ENCODE assay signal across 30 mouse cellular contexts in genomic region chr1:74095296-74095695, GRCm38 (mm10). TPM values are rescaled to one million over a fixed set of nuclear protein-coding genes. Genes with fewer than 3 reads are reported as not detected.
DNase-seq lines count a peak whose midpoint lies in the region; ATAC-seq and TF ChIP-seq lines count a peak whose summit lies in the region.
"Had no signal": no experiment of that assay in that cellular context is flagged by ENCODE, and none has a peak within 500 bp of the region (broad histone marks: within the 10 kb centered on the region; RNA-seq: fewer than 3 reads in every experiment).

No protein-coding gene starts in this region.

- no peak for TF ChIP-seq EP300 in heart, adult 2 months (IDR thresholded peaks at IDR 0.05; ENCODE audit: insufficient read depth, low read depth, low read length)

- no peak for TF ChIP-seq CTCF in heart, adult 2 months (IDR thresholded peaks at IDR 0.05)
- TF ChIP-seq CTCF in kidney, postnatal 0 days (IDR thresholded peaks at IDR 0.05; ENCODE audit: low read depth) = no peak

- no peaks in the 10 kb centered on the region for H3K79me2 ChIP-seq in heart, adult 2 months (replicated peaks; ENCODE audit: control insufficient read depth, insufficient read depth, low read length)

- DNase-seq in heart, adult 2 months = no peak
- DNase-seq in kidney, postnatal 0 days (ENCODE audit: low spot score) = no peak
- no peak for DNase-seq in limb, embryonic 10.5 days (ENCODE audit: low spot score)
- no peak for DNase-seq in liver
- DNase-seq: adrenal gland, postnatal 10 days; cerebellum, adult 11 months; cerebellum, adult 9-10 months; gastrocnemius, postnatal 36 days; right cerebral cortex, postnatal 25 days; thymus, postnatal 14 days had no signal

- ATAC-seq in heart, embryonic 13.5 days (ENCODE audit: extremely low read depth, insufficient number of reproducible peaks, low FRiP score, low TSS enrichment) = no peak
- peak; percentile 26 for ATAC-seq in kidney, postnatal 0 days (replicated peaks; ENCODE audit: low FRiP score, low read depth)
- ATAC-seq in forebrain, embryonic 15.5 days (replicated peaks) = no peak
- ATAC-seq: intestine, postnatal 0 days; midbrain, embryonic 15.5 days had no signal

- H3K36me3 ChIP-seq in heart, embryonic 13.5 days = no peaks in the 10 kb centered on the region
- no peaks in the 10 kb centered on the region for H3K36me3 ChIP-seq in heart, adult 2 months (ENCODE audit: control insufficient read depth, insufficient read depth, low read length)
- no peaks in the 10 kb centered on the region for H3K36me3 ChIP-seq in kidney, postnatal 0 days (ENCODE audit: insufficient read depth, low read length)
- H3K36me3 ChIP-seq in limb, embryonic 10.5 days = no peaks in the 10 kb centered on the region
- no peaks in the 10 kb centered on the region for H3K36me3 ChIP-seq in forebrain, embryonic 15.5 days
- H3K36me3 ChIP-seq: embryonic facial prominence, embryonic 12.5 days; G1E; heart, embryonic 15.5 days; limb, embryonic 12.5 days; lung, embryonic 15.5 days; midbrain, embryonic 10.5 days; midbrain, embryonic 15.5 days; neural tube, embryonic 15.5 days; stomach, embryonic 15.5 days had no signal

- no peak for TF ChIP-seq POLR2A in heart, adult 2 months (IDR thresholded peaks at IDR 0.05; ENCODE audit: insufficient read depth, low read depth, low read length)

- H3K27ac ChIP-seq in heart, embryonic 13.5 days (replicated peaks) = 0 out of 2 replicates have a peak overlapping the region, but pooled peaks have one; percentile 39
- no peak overlapping the region for H3K27ac ChIP-seq in heart, adult 2 months
- peak overlapping the region; percentile 24 for H3K27ac ChIP-seq in brown adipose tissue, adult 24 weeks (replicated peaks; ENCODE audit: low read depth, low read length)
- no peak overlapping the region for H3K27ac ChIP-seq in kidney, postnatal 0 days
- H3K27ac ChIP-seq in limb, embryonic 10.5 days = 0 out of 2 replicates have a peak overlapping the region, but pooled peaks have one; percentile 46
- H3K27ac ChIP-seq in forebrain, embryonic 15.5 days (replicated peaks) = no peak overlapping the region
- H3K27ac ChIP-seq: embryonic facial prominence, embryonic 12.5 days; gastrocnemius, adult 2 months; heart, embryonic 15.5 days; hindbrain, embryonic 14.5 days; limb, embryonic 12.5 days; lung, embryonic 15.5 days; midbrain, embryonic 15.5 days; neural tube, embryonic 15.5 days; stomach, embryonic 15.5 days had no signal

- H3K27me3 ChIP-seq in heart, embryonic 13.5 days (replicated peaks) = peaks cover 43% of the 10 kb centered on the region
- H3K27me3 ChIP-seq in heart, adult 2 months (ENCODE audit: control insufficient read depth, insufficient read depth, low read length) = no peaks in the 10 kb centered on the region; the same call in 1 of the 2 replicates
- H3K27me3 ChIP-seq in kidney, postnatal 0 days (ENCODE audit: insufficient read depth, low read length) = no peaks in the 10 kb centered on the region
- peaks cover 36% of the 10 kb centered on the region for H3K27me3 ChIP-seq in limb, embryonic 10.5 days (ENCODE audit: low read depth, poor library complexity, severe bottlenecking)
- H3K27me3 ChIP-seq in forebrain, embryonic 15.5 days = no peaks in the 10 kb centered on the region

- H3K4me1 ChIP-seq in heart, embryonic 13.5 days = peaks cover 88% of the 10 kb centered on the region
- peaks cover 15% of the 10 kb centered on the region for H3K4me1 ChIP-seq in heart, adult 2 months (ENCODE audit: control insufficient read depth, insufficient read depth, low read length)
- H3K4me1 ChIP-seq in brown adipose tissue, adult 24 weeks (ENCODE audit: control insufficient read depth, insufficient read depth, insufficient read length, low read length) = peaks cover 20% of the 10 kb centered on the region
- peaks cover 19% of the 10 kb centered on the region for H3K4me1 ChIP-seq in kidney, postnatal 0 days (replicated peaks; ENCODE audit: insufficient read depth, low read length)
- H3K4me1 ChIP-seq in limb, embryonic 10.5 days = peaks cover 95% of the 10 kb centered on the region
- peaks cover 45% of the 10 kb centered on the region for H3K4me1 ChIP-seq in forebrain, embryonic 15.5 days

- no peak overlapping the region for H3K4me2 ChIP-seq in heart, embryonic 13.5 days
- no peak overlapping the region for H3K4me2 ChIP-seq in kidney, postnatal 0 days (ENCODE audit: low read length)
- no peak overlapping the region for H3K4me2 ChIP-seq in forebrain, embryonic 15.5 days (replicated peaks)
- H3K4me2 ChIP-seq: heart, embryonic 15.5 days; hindbrain, embryonic 14.5 days; liver, embryonic 11.5 days; lung, embryonic 15.5 days; midbrain, embryonic 15.5 days; neural tube, embryonic 15.5 days; stomach, embryonic 15.5 days had no signal

- H3K9ac ChIP-seq in heart, embryonic 13.5 days = no peak overlapping the region
- H3K9ac ChIP-seq in heart, adult 2 months (ENCODE audit: low read depth, low read length) = no peak overlapping the region
- H3K9ac ChIP-seq in kidney, postnatal 0 days (ENCODE audit: low read depth, low read length) = no peak overlapping the region
- no peak overlapping the region for H3K9ac ChIP-seq in forebrain, embryonic 15.5 days (replicated peaks)
- H3K9ac ChIP-seq: embryonic facial prominence, embryonic 12.5 days; heart, embryonic 15.5 days; limb, embryonic 12.5 days; lung, embryonic 15.5 days; midbrain, embryonic 15.5 days; neural tube, embryonic 15.5 days; stomach, embryonic 15.5 days had no signal

- H3K4me3 ChIP-seq in heart, embryonic 13.5 days = no peak overlapping the region
- no peak overlapping the region for H3K4me3 ChIP-seq in heart, adult 2 months
- no peak overlapping the region for H3K4me3 ChIP-seq in brown adipose tissue, adult 24 weeks (ENCODE audit: insufficient read depth, low read depth, low read length)
- no peak overlapping the region for H3K4me3 ChIP-seq in kidney, postnatal 0 days (replicated peaks; ENCODE audit: low read depth, low read length)
- no peak overlapping the region for H3K4me3 ChIP-seq in limb, embryonic 10.5 days
- H3K4me3 ChIP-seq in forebrain, embryonic 15.5 days = no peak overlapping the region
- H3K4me3 ChIP-seq: embryonic facial prominence, embryonic 12.5 days; gastrocnemius, adult 2 months; heart, embryonic 15.5 days; limb, embryonic 12.5 days; lung, embryonic 15.5 days; midbrain, embryonic 10.5 days; midbrain, embryonic 15.5 days; neural tube, embryonic 15.5 days; stomach, embryonic 15.5 days had no signal

- H3K9me3 ChIP-seq in heart, embryonic 13.5 days = no peaks in the 10 kb centered on the region
- H3K9me3 ChIP-seq in kidney, postnatal 0 days (replicated peaks; ENCODE audit: low read length) = no peaks in the 10 kb centered on the region
- no peaks in the 10 kb centered on the region for H3K9me3 ChIP-seq in limb, embryonic 10.5 days (replicated peaks)
- H3K9me3 ChIP-seq in forebrain, embryonic 15.5 days = no peaks in the 10 kb centered on the region
- H3K9me3 ChIP-seq: embryonic facial prominence, embryonic 12.5 days; G1E; heart, embryonic 15.5 days; limb, embryonic 12.5 days; lung, embryonic 15.5 days; midbrain, embryonic 10.5 days; midbrain, embryonic 15.5 days; neural tube, embryonic 15.5 days; stomach, embryonic 15.5 days had no signal

- WGBS in heart, embryonic 13.5 days = 47% methylated on average over 6 of the region's 6 CpGs
- 69% methylated on average over 6 of the region's 6 CpGs for WGBS in heart, adult 2 months
- WGBS in kidney, postnatal 0 days = 50% methylated on average over 6 of the region's 6 CpGs
- WGBS in limb, embryonic 10.5 days = 44% methylated on average over 6 of the region's 6 CpGs
- WGBS in forebrain, embryonic 15.5 days = 69% methylated on average over 6 of the region's 6 CpGs

- intact Hi-C loops in heart, adult 2 months (cut with DNase I) = no loop called here

RNA-seq across cellular contexts. Expression of gene Tns1, which starts 29.0 kb away (rescaled TPM):
- polyA plus RNA-seq in heart, embryonic 13.5 days (2015; fragmentation: Nextera tagmentation; extraction: Ambion mirVana) = 100 and 105 TPM in 2 replicates
- total RNA-seq in heart, adult 2 months (2021) = 100 to 1,000 TPM; 629 to 748 TPM
- polyA plus RNA-seq in heart, adult 2 months (2012; rRNA removed) = 329 and 365 TPM in 2 replicates
- polyA plus RNA-seq in brown adipose tissue, adult 24 weeks (2012; ENCODE audit: insufficient read depth, insufficient read length, missing spikeins) = 237 and 280 TPM in 2 replicates
- 65.4 and 71.8 TPM in 2 replicates for polyA plus RNA-seq in kidney, postnatal 0 days (2015; fragmentation: Nextera tagmentation; extraction: Ambion mirVana)
- 38.6 and 46.7 TPM in 2 replicates for polyA plus RNA-seq in limb, embryonic 10.5 days (2016; fragmentation: Nextera tagmentation; extraction: Ambion mirVana)
- 6.0 and 7.9 TPM in 2 replicates for polyA plus RNA-seq in forebrain, embryonic 15.5 days (2015; fragmentation: Nextera tagmentation; extraction: Ambion mirVana)

RNA-seq across cellular contexts. Expression of gene Rufy4, which starts 30.0 kb away (rescaled TPM):
- polyA plus RNA-seq in heart, embryonic 13.5 days (2015; fragmentation: Nextera tagmentation; extraction: Ambion mirVana) = 0.20 and 0.48 TPM in 2 replicates
- total RNA-seq in heart, adult 2 months (2021) = 1 to 10 TPM; 1.1 to 1.2 TPM
- 0.59 and 1.0 TPM in 2 replicates for polyA plus RNA-seq in heart, adult 2 months (2012; rRNA removed)
- 1.8 and 2.1 TPM in 2 replicates for polyA plus RNA-seq in brown adipose tissue, adult 24 weeks (2012; ENCODE audit: insufficient read depth, insufficient read length, missing spikeins)
- polyA plus RNA-seq in kidney, postnatal 0 days (2015; fragmentation: Nextera tagmentation; extraction: Ambion mirVana) = 0.07 and 0.18 TPM in 2 replicates
- polyA plus RNA-seq in limb, embryonic 10.5 days (2016; fragmentation: Nextera tagmentation; extraction: Ambion mirVana) = 0.08 and 0.13 TPM in 2 replicates
- 0.13 and 0.14 TPM in 2 replicates for polyA plus RNA-seq in forebrain, embryonic 15.5 days (2015; fragmentation: Nextera tagmentation; extraction: Ambion mirVana)
- total RNA-seq: layer of hippocampus, postnatal 25 days had no signal
- polyA plus RNA-seq: G1E; intestine, postnatal 0 days; liver, embryonic 16.5 days had no signal

RNA-seq across cellular contexts. Expression of gene Cxcr2, which starts 58.5 kb away (rescaled TPM):
- polyA plus RNA-seq in heart, embryonic 13.5 days (2015; fragmentation: Nextera tagmentation; extraction: Ambion mirVana) = 0.09 TPM in 1 of 2 replicates, not detected in the other
- total RNA-seq in heart, adult 2 months (2021) = under 1 TPM; 0.14 to 0.52 TPM
- polyA plus RNA-seq in heart, adult 2 months (2012; rRNA removed) = 0.82 and 1.3 TPM in 2 replicates
- not detected in 2 replicates for polyA plus RNA-seq in brown adipose tissue, adult 24 weeks (2012; ENCODE audit: insufficient read depth, insufficient read length, missing spikeins)
- polyA plus RNA-seq in kidney, postnatal 0 days (2015; fragmentation: Nextera tagmentation; extraction: Ambion mirVana) = 0.30 and 0.51 TPM in 2 replicates
- polyA plus RNA-seq in limb, embryonic 10.5 days (2016; fragmentation: Nextera tagmentation; extraction: Ambion mirVana) = 0.06 and 0.19 TPM in 2 replicates
- 0.13 TPM in 2 replicates for polyA plus RNA-seq in forebrain, embryonic 15.5 days (2015; fragmentation: Nextera tagmentation; extraction: Ambion mirVana)
- total RNA-seq: gastrocnemius, postnatal 36 days; layer of hippocampus, adult 8-10 months; layer of hippocampus, postnatal 25 days; left cerebral cortex, postnatal 10 days had no signal
- polyA plus RNA-seq: G1E had no signal

Comparison
In these comparisons a context has a peak if more than half of its experiments do, and no peak if none do; other contexts are left out.
1. H3K27ac ChIP-seq: peak in heart, embryonic 13.5 days (single experiment), brown adipose tissue, adult 24 weeks (single experiment) and limb, embryonic 10.5 days (single experiment); none in heart, adult 2 months (single experiment), kidney, postnatal 0 days (single experiment) and forebrain, embryonic 15.5 days (single experiment).